Mouse (Mus musculus) stomach, embryonic 16.5 days (tissue): ENCODE data around the gene Polr2l. TPM values are rescaled to one million over a fixed set of nuclear protein-coding genes. Genes with fewer than 3 reads are reported as not detected.
"Not testable (repeated sequence)": the region's sequence is repeated elsewhere in the genome, so short reads cannot be mapped to it uniquely, and the experiment has no call there.

Experiments
- ATAC-seq: fragments of 200-750 bp; cut with Nextera tagmentation; 2 replicates; pipeline ENCODE4 v1.8.0; 2017; ENCODE audit warnings: moderate number of reproducible peaks, moderate TSS enrichment; ENCODE audit not compliant: insufficient read depth, low FRiP score
- H3K27ac ChIP-seq: fragments of 300-500 bp; sonication (generic); 2 replicates; pipeline ENCODE4 v1.5.1; 2014; ENCODE audit warnings: low read length
- H3K27me3 ChIP-seq: fragments of 300-500 bp; sonication (generic); 2 replicates; pipeline ENCODE4 v1.6.1; 2014; ENCODE audit warnings: low read length, control low read depth, mixed read lengths; ENCODE audit not compliant: control insufficient read depth, insufficient read depth
- H3K36me3 ChIP-seq: fragments of 300-500 bp; sonication (generic); 2 replicates; pipeline ENCODE4 v1.6.1; 2014; ENCODE audit warnings: low read length; ENCODE audit not compliant: control insufficient read depth, insufficient read depth
- H3K4me1 ChIP-seq: fragments of 300-500 bp; sonication (generic); 2 replicates; pipeline ENCODE4 v1.6.1; 2014; ENCODE audit warnings: low read length, control low read depth, mixed read lengths; ENCODE audit not compliant: control insufficient read depth, insufficient read depth
- H3K4me2 ChIP-seq: fragments of 300-500 bp; sonication (generic); 2 replicates; pipeline ENCODE4 v1.6.1; 2014; ENCODE audit warnings: low read depth, low read length, mixed read lengths
- H3K4me3 ChIP-seq: fragments of 300-500 bp; sonication (generic); replicated peaks from 2 replicates; pipeline ENCODE4 v1.5.1; 2014; ENCODE audit warnings: mild to moderate bottlenecking, low read length
- H3K9ac ChIP-seq: fragments of 300-500 bp; sonication (generic); 2 replicates; pipeline ENCODE4 v1.6.1; 2014; ENCODE audit warnings: low read length
- H3K9me3 ChIP-seq: fragments of 300-500 bp; sonication (generic); replicated peaks from 2 replicates; pipeline ENCODE4 v1.6.1; 2016; ENCODE audit warnings: low read length, control low read depth; ENCODE audit not compliant: control insufficient read depth
- WGBS: fragments of 180-500 bp; shearing (Covaris S2); extraction: QIAGEN DNeasy Blood & Tissue Kit; methylation state at CpG from one replicate; pipeline ENCODE4 v1.1.7; 2014; 5-methylcytosine and 5-hydroxymethylcytosine counted together
- polyA plus RNA-seq: library from polyadenylated mRNA; unstranded; fragments of >200 nt; fragmentation: Nextera tagmentation; extraction: Ambion mirVana; gene quantifications from 2 replicates; pipeline ENCODE4 v1.2.1, GENCODE M21; 2015

The Polr2l gene
- polyA plus RNA-seq, 1 experiment from 2014 or later, result 63.1 TPM

DNA sequence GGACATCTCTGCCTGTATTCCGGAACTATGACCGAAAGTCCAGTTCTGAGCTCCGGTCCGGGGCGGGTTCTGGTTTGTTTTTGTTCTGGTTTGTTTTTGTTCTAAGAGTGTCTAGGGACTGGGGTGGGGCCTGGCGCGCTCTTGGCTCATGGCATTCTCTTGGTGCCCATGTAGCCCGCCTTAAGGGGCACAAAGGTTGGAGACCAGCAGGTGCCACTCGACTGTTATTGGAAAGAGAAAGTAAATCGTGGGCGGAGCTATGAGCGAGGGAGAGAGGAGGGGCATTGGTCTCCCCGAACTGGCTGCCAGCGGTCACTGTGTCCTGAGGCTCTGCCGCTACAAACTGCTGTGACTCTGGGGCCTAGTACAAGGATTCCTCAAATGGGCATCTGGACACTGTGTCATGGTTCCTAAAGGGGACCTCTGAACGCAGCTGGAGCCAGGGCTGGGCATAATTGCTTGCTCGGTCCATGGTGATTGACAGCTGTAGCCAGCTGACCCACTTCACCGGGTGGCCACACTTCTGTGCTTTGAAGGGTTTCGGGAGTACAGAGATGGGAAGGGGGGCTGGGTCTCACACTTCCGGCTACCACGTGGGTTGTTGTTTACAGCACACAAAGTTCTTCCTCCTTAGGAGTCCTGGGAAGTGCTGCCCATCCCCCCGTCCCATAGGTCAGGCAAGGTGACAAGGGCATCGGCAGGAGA is 19.2 kb downstream of the Polr2l start:
- H3K4me1 ChIP-seq, result peaks cover 11% of the 10 kb centered on the region
- 2% methylated on average over 23 of the region's 23 CpGs for WGBS
- peak; percentile 25 for ATAC-seq
- peak overlapping the region; percentile 81 for H3K9ac ChIP-seq
- H3K9me3 ChIP-seq, result no peaks in the 10 kb centered on the region
- H3K4me2 ChIP-seq, result peak overlapping the region; percentile 89
- peaks cover 2% of the 10 kb centered on the region; the same call in 1 of the 2 replicates for H3K27me3 ChIP-seq
- peak overlapping the region; percentile 70 for H3K4me3 ChIP-seq
- H3K27ac ChIP-seq, result peak overlapping the region; percentile 76
- H3K36me3 ChIP-seq, result peaks cover 15% of the 10 kb centered on the region; the same call in 1 of the 2 replicates

DNA sequence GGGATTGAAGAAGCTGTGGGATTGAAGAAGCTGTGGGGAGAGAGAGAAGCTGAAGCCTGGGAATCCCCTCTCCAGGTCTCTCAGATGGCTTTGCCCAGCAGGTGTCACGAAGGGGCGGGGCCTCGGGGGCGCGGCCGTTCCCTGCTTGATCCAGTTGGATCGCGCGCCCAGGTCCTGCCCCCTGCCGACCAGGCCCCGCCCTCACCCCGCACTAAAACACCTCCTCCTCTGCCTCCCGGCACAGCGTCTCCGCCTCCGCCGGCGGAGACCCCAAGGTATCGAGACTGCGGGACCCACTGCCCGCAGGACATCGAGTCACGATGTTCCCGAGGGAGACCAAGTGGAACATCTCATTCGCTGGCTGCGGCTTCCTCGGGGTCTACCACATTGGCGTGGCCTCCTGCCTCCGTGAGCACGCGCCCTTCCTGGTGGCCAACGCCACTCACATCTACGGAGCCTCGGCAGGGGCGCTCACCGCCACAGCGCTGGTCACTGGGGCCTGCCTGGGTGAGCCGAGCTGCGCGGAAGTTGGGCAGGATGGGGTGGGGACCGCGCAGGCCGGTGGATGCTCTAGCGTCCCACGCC is 19.9 kb downstream of the Polr2l start, which contains the start of gene Pnpla2:
Gene Pnpla2, plus strand, starts transcription at position 232 of the 585 bp plus-strand sequence.
- peak; percentile 89 for ATAC-seq
- no peaks in the 10 kb centered on the region for H3K9me3 ChIP-seq

DNA sequence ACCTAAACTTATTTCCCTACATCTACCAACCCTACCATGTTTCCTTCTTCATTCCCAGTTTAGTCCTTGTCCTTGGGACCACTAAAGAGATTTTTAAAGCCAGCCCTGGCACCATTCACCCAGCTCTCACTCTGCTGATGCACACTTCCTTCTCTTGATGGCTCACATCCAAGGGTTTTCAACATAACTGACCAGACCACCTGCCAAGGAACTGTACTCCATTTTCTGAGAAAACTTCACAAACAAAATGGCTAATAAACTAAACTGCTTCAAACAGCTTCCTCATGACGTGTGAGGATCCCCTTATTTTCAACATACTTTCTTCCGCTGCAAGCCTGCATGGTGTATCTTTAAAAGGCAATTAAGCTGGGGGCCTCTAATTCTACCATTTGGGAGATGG is 21.3 kb downstream of the Polr2l start:
- 74% methylated on average over 2 of the region's 2 CpGs for WGBS
- Histone ChIP-seq H3K4me3 (no peak overlapping the region), H3K4me1 (peaks cover 2% of the 10 kb centered on the region), H3K27ac (no peak overlapping the region), H3K27me3 (no peaks in the 10 kb centered on the region), H3K9me3 (no peaks in the 10 kb centered on the region), H3K9ac (no peak overlapping the region), H3K4me2 (no peak overlapping the region), H3K36me3 (peaks cover 18% of the 10 kb centered on the region; the same call in 1 of the 2 replicates)
- ATAC-seq, result no peak

More for the DNA sequence above, 19.9 kb downstream of the Polr2l start, which contains the start of gene Pnpla2:
- peaks cover 4% of the 10 kb centered on the region; the same call in 1 of the 2 replicates for H3K4me1 ChIP-seq
- peak within 1 kb of the TSS; percentile 81 for H3K9ac ChIP-seq
- H3K36me3 ChIP-seq, result peaks cover 17% of the 10 kb centered on the region; the same call in 1 of the 2 replicates
- WGBS, result under 1% methylated on average over 45 of the region's 45 CpGs
- no peaks in the 10 kb centered on the region for H3K27me3 ChIP-seq
- H3K27ac ChIP-seq, result peak within 1 kb of the TSS; percentile 76
- H3K4me3 ChIP-seq, result peak within 1 kb of the TSS; percentile 70
- H3K4me2 ChIP-seq, result peak within 1 kb of the TSS; percentile 89

DNA sequence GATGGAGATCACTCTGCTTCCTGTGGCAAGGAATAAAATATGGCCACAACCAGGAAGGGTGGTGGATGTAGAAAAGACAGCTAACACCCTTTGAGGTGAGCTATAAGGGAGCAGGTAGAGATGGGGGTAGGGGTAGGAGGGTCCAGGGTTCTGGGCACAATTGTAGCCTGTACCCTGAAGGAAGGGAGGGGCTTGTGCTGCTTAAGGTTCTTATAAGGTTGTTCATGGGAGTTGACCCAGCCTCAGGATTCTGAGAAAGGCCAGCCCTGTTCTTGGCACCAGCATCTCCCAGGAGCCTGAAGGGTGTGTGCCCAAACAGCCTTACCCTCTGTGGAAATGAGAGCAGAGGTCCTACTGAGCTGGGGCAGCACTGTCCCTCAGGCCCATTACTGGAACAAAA is 23.0 kb downstream of the Polr2l start:
- H3K27me3 ChIP-seq, result no peaks in the 10 kb centered on the region
- peaks cover 7% of the 10 kb centered on the region for H3K4me1 ChIP-seq
- no peak overlapping the region for H3K4me2 ChIP-seq
- H3K9ac ChIP-seq, result no peak overlapping the region
- peaks cover 20% of the 10 kb centered on the region; the same call in 1 of the 2 replicates for H3K36me3 ChIP-seq
- no peaks in the 10 kb centered on the region for H3K9me3 ChIP-seq
- H3K4me3 ChIP-seq, result no peak overlapping the region
- ATAC-seq, result no peak
- H3K27ac ChIP-seq, result no peak overlapping the region

DNA sequence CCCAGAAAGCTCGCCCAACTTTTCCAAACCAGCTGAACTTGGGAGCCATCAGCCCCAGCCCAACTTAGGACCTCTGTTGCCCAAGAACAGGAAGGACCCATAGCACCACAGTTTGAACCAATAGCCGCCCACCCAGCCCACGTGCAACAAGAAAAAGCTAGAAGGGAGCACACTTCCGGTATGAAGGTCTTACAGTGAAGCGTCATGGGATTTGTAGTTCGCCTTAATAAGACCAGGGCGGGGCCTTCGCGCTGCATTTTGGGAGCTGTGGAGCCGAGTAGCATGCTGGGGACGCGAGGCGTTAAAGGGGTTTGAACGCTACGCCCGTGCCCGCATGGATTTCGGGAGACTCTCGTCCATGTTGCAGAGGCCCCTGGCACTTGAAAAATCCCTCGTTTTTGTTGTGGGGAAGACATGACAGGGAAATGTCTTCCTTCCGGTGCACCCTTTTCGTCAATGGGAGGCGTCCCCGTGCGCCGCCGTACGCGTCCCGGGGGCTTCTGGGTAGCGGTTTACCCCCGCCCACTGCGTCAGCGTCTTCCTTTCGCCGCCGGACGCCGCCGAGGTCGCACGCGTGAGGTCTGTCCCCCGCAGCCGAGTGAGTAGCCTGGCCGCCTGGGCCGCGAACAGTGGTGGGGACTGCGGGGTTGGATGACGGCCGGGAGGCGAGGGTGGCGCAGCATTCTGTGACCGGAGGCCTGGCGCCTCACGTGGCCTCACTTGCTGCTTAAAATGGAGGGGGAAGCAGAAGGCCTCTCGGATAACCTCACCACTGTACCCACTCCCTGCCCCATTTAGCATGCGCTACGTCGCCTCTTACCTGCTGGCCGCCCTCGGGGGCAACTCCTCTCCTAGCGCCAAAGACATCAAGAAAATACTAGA is 27.6 kb downstream of the Polr2l start, which contains the start of gene Rplp2:
Gene Rplp2, plus strand, starts transcription at position 261 of the 882 bp plus-strand sequence.
- H3K27ac ChIP-seq, result peak within 1 kb of the TSS; percentile 92
- no peaks in the 10 kb centered on the region for H3K9me3 ChIP-seq
- no peaks in the 10 kb centered on the region for H3K27me3 ChIP-seq
- H3K4me1 ChIP-seq, result peaks cover 21% of the 10 kb centered on the region
- peak within 1 kb of the TSS; percentile 89 for H3K4me2 ChIP-seq
- H3K36me3 ChIP-seq, result peaks cover 20% of the 10 kb centered on the region; the same call in 1 of the 2 replicates
- under 1% methylated on average over 63 of the region's 63 CpGs for WGBS
- ATAC-seq, result peak; percentile 90
- peak within 1 kb of the TSS; percentile 94 for H3K9ac ChIP-seq
- H3K4me3 ChIP-seq, result peak within 1 kb of the TSS; percentile 91

DNA sequence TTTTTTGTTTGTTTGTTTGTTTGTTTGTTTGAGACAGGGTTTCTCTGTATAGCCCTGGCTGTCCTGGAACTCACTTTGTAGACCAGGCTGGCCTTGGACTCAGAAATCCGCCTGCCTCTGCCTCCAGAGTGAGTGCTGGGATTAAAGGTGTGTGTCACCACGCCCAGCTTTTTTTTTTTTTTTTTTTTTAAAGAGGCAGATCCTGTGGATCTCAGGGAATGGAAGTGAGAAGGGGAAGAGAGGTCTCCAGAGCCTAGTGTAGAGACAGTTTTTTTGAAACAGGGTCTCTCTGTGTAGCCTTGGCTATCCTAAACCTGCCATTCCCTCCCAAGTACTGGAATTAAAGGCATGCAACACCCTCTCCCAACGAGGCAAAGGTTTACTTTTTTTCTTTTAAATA is 28.6 kb downstream of the Polr2l start:
- peaks cover 11% of the 10 kb centered on the region; the same call in 1 of the 2 replicates for H3K36me3 ChIP-seq
- H3K9me3 ChIP-seq, H3K9ac ChIP-seq, ATAC-seq, H3K27me3 ChIP-seq, H3K4me3 ChIP-seq, H3K27ac ChIP-seq: not testable (repeated sequence)
- WGBS, result 65% methylated on average over 3 of the region's 3 CpGs
- peak overlapping the region; percentile 54; the same call in 1 of the 2 replicates for H3K4me2 ChIP-seq
- peaks cover 25% of the 10 kb centered on the region for H3K4me1 ChIP-seq

GRCm38 (mm10) chr7:141443828-141444237 is 31.1 kb downstream of the Polr2l start, which contains the start of gene Pidd1:
TSS of gene Pidd1 (minus strand) at chr7:141444025.
- Histone ChIP-seq H3K27ac (peak within 1 kb of the TSS; percentile 71), H3K36me3 (0 out of 2 replicates have a peak, but pooled peaks cover 3% of the 10 kb centered on the region), H3K9ac (peak within 1 kb of the TSS; percentile 77), H3K4me2 (peak within 1 kb of the TSS; percentile 72), H3K9me3 (no peaks in the 10 kb centered on the region), H3K27me3 (no peaks in the 10 kb centered on the region), H3K4me1 (peaks cover 31% of the 10 kb centered on the region), H3K4me3 (peak within 1 kb of the TSS; percentile 51)
- WGBS, result under 1% methylated on average over 25 of the region's 25 CpGs
- ATAC-seq, result peak; percentile 68; the same call in 1 of the 2 replicates

- peak overlapping the region; percentile 72 for H3K4me2 ChIP-seq
- ATAC-seq, result no peak
- H3K4me1 ChIP-seq, result peaks cover 26% of the 10 kb centered on the region
- peak overlapping the region; percentile 71 for H3K27ac ChIP-seq
- peak overlapping the region; percentile 51 for H3K4me3 ChIP-seq
- H3K9me3 ChIP-seq, result no peaks in the 10 kb centered on the region
- peak overlapping the region; percentile 77 for H3K9ac ChIP-seq
- WGBS, result 16% methylated on average over 12 of the region's 12 CpGs
- H3K27me3 ChIP-seq, result no peaks in the 10 kb centered on the region
- H3K36me3 ChIP-seq, result no peaks in the 10 kb centered on the region
Measured at GRCm38 (mm10) chr7:141443081-141443821, 31.7 kb downstream of the Polr2l start.
